Mouse (Mus musculus) heart, embryonic 16.5 days (tissue): Measurements from ENCODE around the gene Atg7. TPM values are rescaled to one million over a fixed set of nuclear protein-coding genes. Genes with fewer than 3 reads are reported as not detected.

Experiments
- ATAC-seq: fragments of 200-750 bp; cut with Nextera tagmentation; replicated peaks from 2 replicates; pipeline ENCODE4 v1.8.0; 2017; ENCODE audit warnings: moderate number of reproducible peaks; ENCODE audit not compliant: insufficient read depth, low FRiP score; ENCODE audit errors: extremely low read depth
- H3K27ac ChIP-seq: fragments of 300-500 bp; sonication (generic); 2 replicates; pipeline ENCODE4 v1.5.1; 2014; ENCODE audit warnings: mild to moderate bottlenecking, low read length, control low read depth, moderate library complexity
- H3K27me3 ChIP-seq: fragments of 300-500 bp; sonication (generic); 2 replicates; pipeline ENCODE4 v1.6.1; 2014; ENCODE audit warnings: low read length, mixed read lengths; ENCODE audit not compliant: control insufficient read depth, insufficient read depth
- H3K36me3 ChIP-seq: fragments of 300-500 bp; sonication (generic); 2 replicates; pipeline ENCODE4 v1.6.1; 2014; ENCODE audit not compliant: control insufficient read depth, insufficient read depth
- H3K4me1 ChIP-seq: fragments of 300-500 bp; sonication (generic); 2 replicates; pipeline ENCODE4 v1.6.1; 2014; ENCODE audit warnings: low read length, mixed read lengths; ENCODE audit not compliant: control insufficient read depth, insufficient read depth
- H3K4me2 ChIP-seq: fragments of 300-500 bp; sonication (generic); 2 replicates; pipeline ENCODE4 v1.6.1; 2014; ENCODE audit warnings: low read depth, mild to moderate bottlenecking, control low read depth, low read length
- H3K4me3 ChIP-seq: fragments of 300-500 bp; sonication (generic); 2 replicates; pipeline ENCODE4 v1.5.1; 2014; ENCODE audit warnings: mild to moderate bottlenecking, control low read depth, low read length
- H3K9ac ChIP-seq: fragments of 300-500 bp; sonication (generic); 2 replicates; pipeline ENCODE4 v1.6.1; 2014; ENCODE audit warnings: low read length, control low read depth
- H3K9me3 ChIP-seq: fragments of 300-500 bp; sonication (generic); replicated peaks from 2 replicates; pipeline ENCODE4 v1.6.1; 2016; ENCODE audit warnings: low read length; ENCODE audit not compliant: control insufficient read depth
- WGBS: fragments of 180-500 bp; shearing (Covaris S2); extraction: QIAGEN DNeasy Blood & Tissue Kit; methylation state at CpG from one replicate; pipeline ENCODE4 v1.1.7; 2014; 5-methylcytosine and 5-hydroxymethylcytosine counted together
- polyA plus RNA-seq: library from polyadenylated mRNA; unstranded; fragments of >200 nt; fragmentation: Nextera tagmentation; extraction: Ambion mirVana; gene quantifications from 2 replicates; pipeline ENCODE4 v1.2.1, GENCODE M21; 2015

Atg7 gene
- polyA plus RNA-seq, 1 experiment from 2014 or later, result 17.1 TPM

GRCm38 (mm10) chr6:114874138-114874928 is 231.4 kb downstream of the Atg7 start:
- ATAC-seq, result peak; percentile 12
- WGBS, result 10% methylated on average over 19 of the region's 19 CpGs
- Histone ChIP-seq H3K4me2 (peak overlapping the region; percentile 97), H3K27me3 (no peaks in the 10 kb centered on the region), H3K36me3 (no peaks in the 10 kb centered on the region), H3K4me1 (peaks cover 73% of the 10 kb centered on the region), H3K9me3 (no peaks in the 10 kb centered on the region), H3K9ac (peak overlapping the region; percentile 88), H3K27ac (peak overlapping the region; percentile 99), H3K4me3 (peak overlapping the region; percentile 65)

- Histone ChIP-seq H3K27me3 (no peaks in the 10 kb centered on the region), H3K4me3 (peak overlapping the region; percentile 65), H3K4me2 (peak overlapping the region; percentile 97), H3K9ac (peak overlapping the region; percentile 88), H3K27ac (peak overlapping the region; percentile 99), H3K9me3 (no peaks in the 10 kb centered on the region), H3K36me3 (no peaks in the 10 kb centered on the region), H3K4me1 (peaks cover 77% of the 10 kb centered on the region)
- 1% methylated on average over 18 of the region's 18 CpGs for WGBS
- peak; percentile 88 for ATAC-seq
Observed at GRCm38 (mm10) chr6:114875018-114875558, 232.2 kb downstream of the Atg7 start.

GRCm38 (mm10) chr6:114876033-114876432 is 233.1 kb downstream of the Atg7 start:
- no peaks in the 10 kb centered on the region for H3K9me3 ChIP-seq
- no peaks in the 10 kb centered on the region for H3K27me3 ChIP-seq
- H3K27ac ChIP-seq, result peak overlapping the region; percentile 99
- 26% methylated on average over 4 of the region's 4 CpGs for WGBS
- no peak for ATAC-seq
- H3K36me3 ChIP-seq, result no peaks in the 10 kb centered on the region
- peaks cover 82% of the 10 kb centered on the region for H3K4me1 ChIP-seq
- H3K9ac ChIP-seq, result peak overlapping the region; percentile 88
- H3K4me2 ChIP-seq, result no peak overlapping the region
- H3K4me3 ChIP-seq, result no peak overlapping the region

GRCm38 (mm10) chr6:114876546-114876945 is 233.6 kb downstream of the Atg7 start:
- 70% methylated on average over 6 of the region's 6 CpGs for WGBS
- H3K9ac ChIP-seq, result 0 out of 2 replicates have a peak overlapping the region, but pooled peaks have one; percentile 88

GRCm38 (mm10) chr6:114878841-114879520 is 236.1 kb downstream of the Atg7 start:
- Histone ChIP-seq H3K36me3 (no peaks in the 10 kb centered on the region), H3K4me2 (peak overlapping the region; percentile 33), H3K27ac (peak overlapping the region; percentile 71), H3K9ac (peak overlapping the region; percentile 10), H3K27me3 (no peaks in the 10 kb centered on the region), H3K4me3 (no peak overlapping the region), H3K4me1 (peaks cover 95% of the 10 kb centered on the region), H3K9me3 (no peaks in the 10 kb centered on the region)
- no peak for ATAC-seq
- WGBS, result 47% methylated on average over 19 of the region's 19 CpGs

More at GRCm38 (mm10) chr6:114876546-114876945, 233.6 kb downstream of the Atg7 start:
- no peak overlapping the region for H3K4me2 ChIP-seq
- H3K4me3 ChIP-seq, result no peak overlapping the region
- no peaks in the 10 kb centered on the region for H3K9me3 ChIP-seq
- peak overlapping the region; percentile 99 for H3K27ac ChIP-seq
- H3K27me3 ChIP-seq, result no peaks in the 10 kb centered on the region
- H3K4me1 ChIP-seq, result peaks cover 87% of the 10 kb centered on the region
- no peak for ATAC-seq
- no peaks in the 10 kb centered on the region for H3K36me3 ChIP-seq

GRCm38 (mm10) chr6:114880798-114881197 is 237.9 kb downstream of the Atg7 start:
- 29% methylated on average over 4 of the region's 4 CpGs for WGBS

GRCm38 (mm10) chr6:114882212-114882611 is 239.3 kb downstream of the Atg7 start:
- peak overlapping the region; percentile 55 for H3K9ac ChIP-seq
- ATAC-seq, result no peak

More at GRCm38 (mm10) chr6:114880798-114881197, 237.9 kb downstream of the Atg7 start:
- Histone ChIP-seq H3K36me3 (peaks cover 3% of the 10 kb centered on the region; the same call in 1 of the 2 replicates), H3K9ac (no peak overlapping the region), H3K4me3 (no peak overlapping the region), H3K27ac (peak overlapping the region; percentile 46), H3K4me1 (peaks cover 86% of the 10 kb centered on the region), H3K27me3 (no peaks in the 10 kb centered on the region), H3K4me2 (no peak overlapping the region), H3K9me3 (no peaks in the 10 kb centered on the region)
- ATAC-seq, result no peak

GRCm38 (mm10) chr6:114882675-114883074 is 239.8 kb downstream of the Atg7 start:
- Histone ChIP-seq H3K36me3 (peaks cover 3% of the 10 kb centered on the region; the same call in 1 of the 2 replicates), H3K9me3 (no peaks in the 10 kb centered on the region), H3K9ac (peak overlapping the region; percentile 55), H3K4me2 (no peak overlapping the region), H3K27me3 (no peaks in the 10 kb centered on the region), H3K27ac (peak overlapping the region; percentile 90), H3K4me3 (no peak overlapping the region), H3K4me1 (peaks cover 79% of the 10 kb centered on the region)
- 30% methylated on average over 7 of the region's 7 CpGs for WGBS
- ATAC-seq, result no peak

More at GRCm38 (mm10) chr6:114882212-114882611, 239.3 kb downstream of the Atg7 start:
- peak overlapping the region; percentile 90 for H3K27ac ChIP-seq
- peaks cover 79% of the 10 kb centered on the region for H3K4me1 ChIP-seq
- no peaks in the 10 kb centered on the region for H3K9me3 ChIP-seq
- no peaks in the 10 kb centered on the region for H3K27me3 ChIP-seq
- 48% methylated on average over 5 of the region's 5 CpGs for WGBS
- no peak overlapping the region for H3K4me2 ChIP-seq
- H3K36me3 ChIP-seq, result peaks cover 3% of the 10 kb centered on the region; the same call in 1 of the 2 replicates
- H3K4me3 ChIP-seq, result no peak overlapping the region
